Mouse (Mus musculus) C2C12 (cell line): Measurements from ENCODE around the gene Tpr.

Source experiments
- CEBPB ChIP-seq: IDR thresholded peaks from one replicate; pipeline ENCODE4 v1.6.1; 2011; ENCODE audit warnings: low read depth, mild to moderate bottlenecking, control low read depth, moderate library complexity
- CTCF ChIP-seq: IDR thresholded peaks from one replicate; pipeline ENCODE4 v1.5.1; 2011; ENCODE audit not compliant: control insufficient read depth, insufficient read depth, insufficient read length
- FOSL1 ChIP-seq: IDR thresholded peaks from one replicate; pipeline ENCODE4 v1.8.0; 2011; ENCODE audit warnings: mild to moderate bottlenecking, low read length; ENCODE audit not compliant: poor library complexity, insufficient read depth, severe bottlenecking
- MAX ChIP-seq: IDR thresholded peaks from one replicate; pipeline ENCODE4 v1.6.1; 2011; ENCODE audit warnings: mild to moderate bottlenecking, control low read depth
- MYOD1 ChIP-seq: IDR thresholded peaks from one replicate; pipeline ENCODE4 v1.6.1; 2011; ENCODE audit warnings: low read depth; ENCODE audit not compliant: control insufficient read depth, insufficient read length
- MYOG ChIP-seq: IDR thresholded peaks from one replicate; pipeline ENCODE4 v1.6.1; 2011; ENCODE audit not compliant: control insufficient read depth, insufficient read length; ENCODE audit errors: extremely low read depth
- USF1 ChIP-seq: IDR thresholded peaks from one replicate; pipeline ENCODE4 v1.6.1; 2011; ENCODE audit warnings: low read depth, mild to moderate bottlenecking, control low read depth, moderate library complexity

- TF ChIP-seq CTCF: no peak
- TF ChIP-seq MYOG: no peak
- no peak for TF ChIP-seq MAX
- no peak for TF ChIP-seq MYOD1
- no peak for TF ChIP-seq CEBPB
- TF ChIP-seq USF1: no peak
- no peak for TF ChIP-seq FOSL1
These were observed 73.5 kb downstream of the Tpr start, which contains the start of gene Prg4 for GRCm38 (mm10) chr1:150466132-150466531.
